Mouse (Mus musculus): ENCODE measurements at regions not wholly inside any gene's neighbourhood (a gene's known extent, or its start where the extent isn't known, plus 50 kb on each side); places are given as distances from the start of the nearest gene placed in this dataset.

DNA sequence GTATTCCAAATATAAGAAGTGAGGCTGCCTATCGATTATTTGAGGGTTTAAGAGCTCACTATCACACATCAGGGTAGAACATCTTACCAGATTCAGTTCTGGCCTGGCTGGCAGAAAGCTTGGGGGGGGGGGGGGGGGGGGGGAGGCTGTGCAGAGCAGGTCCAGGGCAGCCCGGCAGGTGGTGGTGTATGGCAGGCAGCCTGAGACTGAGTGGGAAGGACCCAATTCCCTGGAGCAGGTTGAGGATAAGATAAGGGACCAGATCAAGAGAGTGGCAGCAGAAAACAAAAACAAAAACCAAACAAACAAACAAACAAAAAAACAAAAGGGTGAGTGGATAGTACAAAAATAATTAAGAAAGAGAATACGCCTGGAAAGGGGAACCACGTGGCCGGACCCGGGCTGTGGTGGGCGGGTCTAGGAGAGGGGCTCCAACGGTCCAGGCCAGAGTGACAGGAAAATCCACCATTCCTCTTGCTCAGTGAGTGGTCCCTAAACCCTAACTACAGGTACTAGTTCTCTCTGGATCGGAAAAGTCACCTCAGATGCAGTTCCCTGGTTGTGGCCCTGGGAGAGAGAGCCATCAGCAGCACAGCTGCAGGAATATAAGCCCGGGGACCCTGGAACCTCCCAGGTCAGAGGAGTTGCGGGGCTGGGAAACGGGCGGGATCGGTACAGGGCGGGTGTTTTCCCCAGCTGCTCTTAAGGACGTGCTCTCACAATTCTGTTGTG is 73.3 kb downstream of the Vmn2r112 start:
- DNase-seq = peak; percentile 24
